Mouse (Mus musculus): ENCODE results near the gene Cdc42. TPM values are rescaled to one million over a fixed set of nuclear protein-coding genes. Genes with fewer than 3 reads are reported as not detected.

The Cdc42 gene
- polyA plus RNA-seq, 1 experiment: 375 TPM

DNA sequence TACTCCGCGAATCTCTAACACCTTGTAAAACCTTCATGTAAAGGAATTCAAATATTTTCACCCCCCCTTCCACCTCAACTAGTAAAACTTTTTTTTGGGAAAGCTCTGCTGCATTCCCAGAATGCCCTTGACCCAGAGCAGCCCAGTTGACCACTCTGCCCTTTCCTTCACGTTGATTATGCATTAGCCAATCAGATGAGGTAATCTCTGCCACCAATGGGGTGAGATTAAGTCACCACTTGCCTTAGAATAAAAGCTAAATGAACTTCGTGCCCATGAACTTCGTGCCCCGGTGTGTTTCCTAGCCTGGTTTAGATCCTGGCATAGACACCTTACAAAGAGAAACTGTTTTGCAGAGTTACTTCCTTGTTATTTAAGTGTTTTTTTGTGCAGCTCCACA, 31.5 kb upstream of the Cdc42 start:
- Histone ChIP-seq H3K27ac (ENCODE audit: insufficient read depth, low read length) (peak overlapping the region; percentile 93; the same call in 1 of the 2 replicates), H3K4me1 (ENCODE audit: control insufficient read depth, insufficient read depth, low read length) (peaks cover 19% of the 10 kb centered on the region), H3K27me3 (ENCODE audit: control insufficient read depth, insufficient read depth, low read length) (no peaks in the 10 kb centered on the region), H3K4me3 (replicated peaks; ENCODE audit: insufficient read depth, low read depth, low read length) (no peak overlapping the region)
- WGBS: 26% methylated on average over 6 of the region's 6 CpGs
- no peak for TF ChIP-seq CTCF (IDR thresholded peaks at IDR 0.05; ENCODE audit: borderline replicate concordance, insufficient read depth, low read depth, low read length)
- TF ChIP-seq POLR2A (IDR thresholded peaks at IDR 0.05; ENCODE audit: borderline replicate concordance, insufficient read depth, low read length): no peak
- DNase-seq: peak in 1 of 2 experiments; percentile 52

DNA sequence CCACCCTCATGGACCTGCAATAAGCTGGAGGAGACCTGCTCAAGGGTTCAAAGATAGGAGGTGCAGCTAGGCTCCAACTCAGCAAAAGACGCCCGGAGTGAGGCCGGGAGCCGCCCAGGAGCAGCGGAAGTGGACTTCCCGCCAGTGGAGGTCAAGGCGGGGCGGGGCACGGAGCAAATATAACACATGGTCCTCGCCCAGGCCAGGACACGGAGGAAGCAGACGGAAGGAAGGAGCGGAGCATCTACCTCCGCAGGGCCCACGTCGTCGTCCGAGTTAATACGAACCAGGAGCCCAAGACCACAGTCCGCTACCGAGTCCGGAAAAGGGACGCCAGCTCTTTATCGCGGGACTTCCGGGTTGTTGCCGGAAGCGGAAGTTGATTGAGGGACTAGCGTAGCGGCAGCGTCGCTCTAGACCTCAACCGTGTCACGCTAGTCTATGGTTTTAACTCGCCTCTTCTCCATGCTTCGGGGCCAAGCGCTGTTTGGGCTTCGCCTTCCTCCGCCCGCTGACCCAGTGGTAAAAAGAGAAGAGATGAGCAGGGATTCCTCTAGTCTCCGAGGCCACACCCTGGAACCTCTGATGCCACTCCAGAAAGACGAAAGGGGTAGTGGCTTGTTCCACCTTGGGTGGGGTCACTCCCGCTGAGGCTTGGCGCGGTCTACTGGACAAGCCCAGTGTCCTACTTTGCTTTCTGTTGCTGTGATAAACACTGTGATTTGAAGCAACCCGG, 30.7 kb upstream of the Cdc42 start:
- WGBS: under 1% methylated on average over 46 of the region's 46 CpGs
- DNase-seq: peak; percentile 90 to 91
- Histone ChIP-seq H3K4me1 (ENCODE audit: control insufficient read depth, insufficient read depth, low read length) (peaks cover 19% of the 10 kb centered on the region), H3K27me3 (ENCODE audit: control insufficient read depth, insufficient read depth, low read length) (no peaks in the 10 kb centered on the region), H3K4me3 (replicated peaks; ENCODE audit: insufficient read depth, low read depth, low read length) (peak overlapping the region; percentile 82), H3K27ac (ENCODE audit: insufficient read depth, low read length) (peak overlapping the region; percentile 93)
- TF ChIP-seq POLR2A (IDR thresholded peaks at IDR 0.05; ENCODE audit: borderline replicate concordance, insufficient read depth, low read length): peak; percentile 9; the same call in 1 of the 2 replicates
- TF ChIP-seq CTCF (IDR thresholded peaks at IDR 0.05; ENCODE audit: borderline replicate concordance, insufficient read depth, low read depth, low read length): no peak

DNA sequence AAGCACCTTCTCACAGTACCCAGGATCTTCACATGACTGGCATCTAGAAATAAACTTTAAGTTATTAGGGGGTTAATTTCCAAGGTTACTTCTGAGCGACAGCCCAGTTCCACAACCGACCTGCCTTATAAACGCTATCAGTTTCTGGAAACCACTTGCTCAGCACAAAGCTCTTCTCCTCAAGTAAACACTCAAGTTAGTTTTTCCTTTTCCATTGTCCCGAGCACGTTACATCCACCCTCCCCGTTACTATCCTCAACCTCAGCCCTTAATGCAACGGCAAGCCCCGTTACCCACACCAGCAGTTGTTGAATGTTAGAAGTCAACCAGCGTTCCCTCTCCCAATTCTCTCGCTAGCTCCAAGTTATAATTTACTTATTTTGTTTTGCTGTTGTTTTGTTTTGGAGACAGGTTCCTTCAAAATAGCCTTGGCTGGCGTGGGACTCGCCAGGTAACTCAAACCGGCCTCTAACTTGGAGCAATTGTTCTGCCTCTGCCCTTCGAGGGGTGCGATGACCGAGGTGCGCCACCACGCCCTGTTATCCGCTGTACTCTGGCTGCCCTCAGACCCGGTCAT, 30.1 kb upstream of the Cdc42 start:
- H3K4me3 ChIP-seq (replicated peaks; ENCODE audit: insufficient read depth, low read depth, low read length): peak overlapping the region; percentile 82
- peaks cover 15% of the 10 kb centered on the region for H3K4me1 ChIP-seq (ENCODE audit: control insufficient read depth, insufficient read depth, low read length)
- DNase-seq: no peak
- no peaks in the 10 kb centered on the region for H3K27me3 ChIP-seq (ENCODE audit: control insufficient read depth, insufficient read depth, low read length)
- TF ChIP-seq POLR2A (IDR thresholded peaks at IDR 0.05; ENCODE audit: borderline replicate concordance, insufficient read depth, low read length) (no peak), CTCF (IDR thresholded peaks at IDR 0.05; ENCODE audit: borderline replicate concordance, insufficient read depth, low read depth, low read length) (no peak)
- H3K27ac ChIP-seq (ENCODE audit: insufficient read depth, low read length): peak overlapping the region; percentile 68
- under 1% methylated on average over 20 of the region's 20 CpGs for WGBS

DNA sequence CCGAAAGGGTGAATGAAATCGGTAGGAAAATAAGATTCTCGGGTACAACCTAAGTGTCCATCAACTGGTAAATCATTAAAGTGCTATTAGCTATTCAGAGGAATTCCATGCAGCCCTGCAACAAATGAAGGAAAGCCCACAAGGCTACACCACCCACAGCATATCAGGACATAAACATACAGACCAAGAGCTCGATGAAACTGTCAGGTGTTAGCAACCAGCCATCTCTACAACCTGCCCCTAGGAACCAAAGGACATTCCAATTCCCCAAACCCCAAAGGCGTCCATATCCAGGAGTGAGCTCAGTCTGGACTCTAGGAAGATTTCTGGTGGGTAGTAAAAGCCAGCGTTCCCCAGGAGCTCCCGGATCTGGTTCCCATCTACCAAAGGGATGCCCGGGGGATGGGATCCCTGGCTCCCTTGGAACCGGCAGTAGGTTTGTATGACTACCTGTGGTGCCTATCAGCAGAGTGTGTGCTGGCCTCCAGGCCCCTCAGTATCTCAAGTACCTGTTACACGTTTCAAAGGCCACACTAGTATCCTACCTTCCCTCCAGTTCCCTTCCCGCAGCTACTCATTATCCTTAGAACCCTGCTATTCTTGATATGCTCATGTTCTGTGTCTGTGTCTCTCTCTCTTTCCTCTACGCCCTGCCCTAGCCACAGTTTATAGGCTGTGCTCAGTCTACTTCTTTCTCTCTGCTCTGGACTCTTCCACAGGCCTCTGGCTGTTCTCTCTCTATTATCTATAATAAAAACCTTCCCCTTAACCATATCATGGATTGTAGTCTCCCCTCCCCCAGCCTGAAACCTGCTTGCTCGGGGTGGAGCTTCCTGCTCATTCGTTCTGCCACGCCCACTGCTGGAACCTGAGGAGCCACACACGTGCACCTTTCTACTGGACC, 23.4 kb upstream of the Cdc42 start:
- H3K27ac ChIP-seq (ENCODE audit: insufficient read depth, low read length): no peak overlapping the region
- no peaks in the 10 kb centered on the region for H3K27me3 ChIP-seq (ENCODE audit: control insufficient read depth, insufficient read depth, low read length)
- H3K4me1 ChIP-seq (ENCODE audit: control insufficient read depth, insufficient read depth, low read length): peaks cover 8% of the 10 kb centered on the region; the same call in 1 of the 2 replicates
- no peak for DNase-seq
- TF ChIP-seq CTCF (IDR thresholded peaks at IDR 0.05; ENCODE audit: borderline replicate concordance, insufficient read depth, low read depth, low read length): no peak
- TF ChIP-seq POLR2A (IDR thresholded peaks at IDR 0.05; ENCODE audit: borderline replicate concordance, insufficient read depth, low read length): no peak
- WGBS: 47% methylated on average over 16 of the region's 16 CpGs
- no peak overlapping the region for H3K4me3 ChIP-seq (replicated peaks; ENCODE audit: insufficient read depth, low read depth, low read length)

DNA sequence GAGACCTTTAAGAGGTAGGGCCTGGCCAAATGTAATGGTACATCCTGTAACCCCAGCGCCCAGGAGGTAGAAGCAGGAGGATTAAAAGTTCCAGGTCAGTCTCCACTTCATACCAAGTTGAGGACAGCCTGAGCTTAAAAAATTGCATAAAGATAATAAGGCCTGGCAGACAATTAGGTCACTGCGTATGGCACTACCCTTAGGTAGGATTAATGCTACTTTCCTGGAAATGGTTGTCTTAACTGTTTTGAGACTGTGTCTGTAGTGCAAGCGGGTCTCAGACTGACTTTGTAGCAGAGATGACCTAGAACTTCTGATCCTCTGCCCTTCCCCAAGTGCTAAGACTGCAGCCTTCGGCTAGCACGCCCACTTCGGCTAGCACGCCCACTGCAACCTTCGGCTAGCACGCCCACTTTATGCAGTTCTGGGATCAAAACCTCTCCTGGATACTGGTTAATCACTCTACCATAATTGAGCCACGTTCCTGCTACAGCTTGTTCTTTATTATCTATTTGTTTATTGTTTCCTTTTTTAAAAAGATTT, 22.3 kb upstream of the Cdc42 start:
- Histone ChIP-seq H3K27ac (ENCODE audit: insufficient read depth, low read length) (no peak overlapping the region), H3K4me3 (replicated peaks; ENCODE audit: insufficient read depth, low read depth, low read length) (no peak overlapping the region), H3K27me3 (ENCODE audit: control insufficient read depth, insufficient read depth, low read length) (no peaks in the 10 kb centered on the region), H3K4me1 (ENCODE audit: control insufficient read depth, insufficient read depth, low read length) (peaks cover 12% of the 10 kb centered on the region)
- 94% methylated on average over 10 of the region's 10 CpGs for WGBS
- no peak for DNase-seq
- TF ChIP-seq CTCF (IDR thresholded peaks at IDR 0.05; ENCODE audit: borderline replicate concordance, insufficient read depth, low read depth, low read length): no peak
- TF ChIP-seq POLR2A (IDR thresholded peaks at IDR 0.05; ENCODE audit: borderline replicate concordance, insufficient read depth, low read length): no peak

DNA sequence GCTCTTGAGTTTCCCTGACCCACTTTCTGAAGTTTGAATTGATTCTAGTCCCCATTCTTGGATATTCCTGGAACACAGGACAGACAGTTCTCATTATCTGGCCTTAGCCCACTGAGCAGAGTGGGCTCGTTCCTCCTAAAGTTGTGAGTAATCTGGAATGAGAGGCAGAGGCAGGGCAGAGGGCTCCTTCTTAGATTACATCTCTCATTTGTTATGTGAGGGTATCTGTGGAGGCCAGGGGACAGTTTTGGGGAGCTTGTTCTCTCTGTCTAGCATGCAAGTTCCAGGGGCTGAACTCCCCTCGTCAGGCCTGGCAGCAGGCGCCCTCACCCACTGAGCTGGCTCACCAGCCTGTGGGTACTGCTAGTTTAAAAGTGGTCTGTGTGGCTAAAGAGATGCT, 21.6 kb upstream of the Cdc42 start:
- Histone ChIP-seq H3K27me3 (ENCODE audit: control insufficient read depth, insufficient read depth, low read length) (no peaks in the 10 kb centered on the region), H3K4me3 (replicated peaks; ENCODE audit: insufficient read depth, low read depth, low read length) (no peak overlapping the region), H3K4me1 (ENCODE audit: control insufficient read depth, insufficient read depth, low read length) (peaks cover 12% of the 10 kb centered on the region), H3K27ac (ENCODE audit: insufficient read depth, low read length) (no peak overlapping the region)
- TF ChIP-seq POLR2A (IDR thresholded peaks at IDR 0.05; ENCODE audit: borderline replicate concordance, insufficient read depth, low read length) (no peak), CTCF (IDR thresholded peaks at IDR 0.05; ENCODE audit: borderline replicate concordance, insufficient read depth, low read depth, low read length) (no peak)
- 71% methylated on average over 3 of the region's 3 CpGs for WGBS
- DNase-seq: no peak

DNA sequence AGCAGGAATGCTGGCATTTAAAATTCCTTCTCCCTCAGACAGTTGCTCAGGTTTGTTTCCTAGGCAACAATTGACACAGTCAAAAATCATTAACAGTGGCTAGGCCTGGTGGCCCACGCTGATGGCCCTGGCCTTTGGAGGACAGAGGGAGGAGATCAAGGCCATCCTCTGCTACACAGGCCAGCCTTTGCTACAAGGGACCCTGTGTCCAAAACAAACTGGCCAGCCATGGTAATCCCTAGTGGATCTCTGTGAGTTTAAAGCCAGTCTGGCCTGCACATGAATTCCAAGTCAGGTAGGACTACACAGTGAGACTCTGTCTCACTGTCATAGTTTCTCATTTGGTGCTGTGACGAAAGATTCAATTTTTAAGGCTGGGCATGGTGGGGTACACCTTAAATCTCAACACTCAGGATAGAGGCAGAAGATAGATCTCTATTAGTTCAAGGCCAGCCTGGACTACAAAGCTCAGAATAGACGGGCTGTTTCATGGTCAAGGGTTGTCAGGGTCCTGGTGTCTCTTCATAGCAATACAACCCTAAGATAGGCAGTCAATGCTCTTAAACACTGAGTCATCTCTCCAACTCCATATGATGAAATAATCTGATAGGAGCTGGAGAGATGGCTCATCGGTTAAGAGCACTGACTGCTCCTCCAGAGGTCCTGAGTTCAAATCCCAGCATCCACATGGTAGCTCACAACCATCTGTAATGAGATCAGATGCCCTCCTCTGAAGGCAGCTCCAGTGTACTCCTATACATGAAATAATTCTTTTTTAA, 20.2 kb upstream of the Cdc42 start:
- no peaks in the 10 kb centered on the region for H3K27me3 ChIP-seq (ENCODE audit: control insufficient read depth, insufficient read depth, low read length)
- H3K4me3 ChIP-seq (replicated peaks; ENCODE audit: insufficient read depth, low read depth, low read length): no peak overlapping the region
- TF ChIP-seq CTCF (IDR thresholded peaks at IDR 0.05; ENCODE audit: borderline replicate concordance, insufficient read depth, low read depth, low read length): no peak
- TF ChIP-seq POLR2A (IDR thresholded peaks at IDR 0.05; ENCODE audit: borderline replicate concordance, insufficient read depth, low read length): no peak
- WGBS: 83% methylated on average over 4 of the region's 4 CpGs
- no peak for DNase-seq
- peaks cover 12% of the 10 kb centered on the region for H3K4me1 ChIP-seq (ENCODE audit: control insufficient read depth, insufficient read depth, low read length)
- H3K27ac ChIP-seq (ENCODE audit: insufficient read depth, low read length): no peak overlapping the region
